Mouse (Mus musculus) kidney, adult 8-10 months (tissue): ENCODE data around the gene Psmc5.

Source experiments
- DNase-seq, 2 experiments: peaks; one replicate each; pipeline ENCODE4 v3.0.0; 2022

Gene Psmc5

DNA sequence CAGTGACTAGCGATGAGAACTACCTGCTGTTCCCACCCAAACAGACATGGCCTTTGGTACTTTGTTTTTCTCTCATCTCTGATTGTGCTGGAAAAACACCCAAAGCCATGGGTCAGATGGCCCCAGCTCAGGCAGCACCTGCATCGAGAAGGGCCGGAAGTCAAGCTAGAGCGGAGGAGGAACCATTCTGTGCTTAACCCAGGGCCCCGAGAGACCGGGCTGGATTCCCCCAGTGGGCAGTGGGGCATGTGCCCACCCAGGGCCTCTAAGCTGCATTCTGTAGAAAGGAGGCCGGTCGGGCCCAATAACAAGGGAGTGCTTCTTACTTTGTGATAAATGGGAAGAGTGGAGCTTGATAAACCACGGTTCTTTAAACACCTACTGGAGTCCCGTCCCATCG, 52.2 kb downstream of the Psmc5 start:
- DNase-seq: no peak

DNA sequence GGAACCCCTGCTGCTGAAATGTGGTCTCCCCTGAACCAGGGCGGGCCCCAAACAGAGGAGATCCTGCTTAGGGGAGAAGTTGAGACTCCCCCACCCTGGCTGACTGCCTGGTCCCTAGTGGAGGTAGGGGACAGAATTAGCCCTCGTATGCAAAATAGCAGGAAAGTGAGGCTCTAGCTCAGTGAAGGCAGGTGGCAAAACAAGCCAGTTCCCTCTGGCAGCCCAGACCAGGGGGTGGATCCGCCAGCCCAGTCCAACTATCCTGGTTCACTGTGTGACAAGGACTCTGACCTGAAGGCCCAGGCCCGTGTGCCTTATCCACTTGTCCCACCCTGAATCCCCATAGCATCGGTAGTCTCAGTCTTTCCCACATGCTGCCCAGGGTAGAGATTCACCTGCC, 54.2 kb downstream of the Psmc5 start:
- DNase-seq: no peak
